Mouse (Mus musculus): ENCODE data around the gene Thap7. TPM values are rescaled to one million over a fixed set of nuclear protein-coding genes. Genes with fewer than 3 reads are reported as not detected.

Gene Thap7
- total RNA-seq, 2 experiments from 2014 or later = 15.3 to 17.1 TPM

- DNase-seq (ENCODE audit: low spot score) = no peak
Observed at GRCm38 (mm10) chr16:17489469-17490111, 41.3 kb downstream of the Thap7 start, which contains the start of gene Aifm3. Gene Aifm3, plus strand, starts transcription at chr16:17489611.

- no peak for DNase-seq (ENCODE audit: low spot score)
Observed at GRCm38 (mm10) chr16:17488478-17489468, 42.2 kb downstream of the Thap7 start.

- DNase-seq (ENCODE audit: low spot score) = no peak
Observed at GRCm38 (mm10) chr16:17486505-17486904, 44.4 kb downstream of the Thap7 start.

- DNase-seq (ENCODE audit: low spot score) = no peak
Observed at GRCm38 (mm10) chr16:17481465-17481864, 49.5 kb downstream of the Thap7 start.

GRCm38 (mm10) chr16:17478331-17478943, 52.5 kb downstream of the Thap7 start:
- DNase-seq (ENCODE audit: low spot score) = no peak

Other genes starting within 250 kb of the Thap7 start
- under 1 TPM in 1 of 2 experiments, not detected in 1; 0.31 TPM for gene Serpind1, start 199.8 kb downstream of the Thap7 start, total RNA-seq (2021)
- gene Snap29, start 125.2 kb downstream of the Thap7 start, total RNA-seq (2021) = 10 to 100 TPM; 17.7 to 19.1 TPM
- gene Pi4ka, start 124.8 kb downstream of the Thap7 start, total RNA-seq (2021) = 10 to 100 TPM; 21.3 to 27.7 TPM
- 10 to 100 TPM; 23.4 to 30.2 TPM for gene Crkl, start 79.1 kb downstream of the Thap7 start, total RNA-seq (2021)
- gene Aifm3, start 41.5 kb downstream of the Thap7 start, total RNA-seq (2021) = under 1 TPM in 1 of 2 experiments, not detected in 1; 0.43 TPM
- 10 to 100 TPM; 17.1 to 18.9 TPM for gene Lztr1, start 22.4 kb downstream of the Thap7 start, total RNA-seq (2021)
- 1 to 10 TPM; 1.7 to 2.4 TPM for gene Lrrc74b, start 30.1 kb upstream of the Thap7 start, total RNA-seq (2021)
- 10 to 100 TPM in 1 of 2 experiments, 1 to 10 TPM in 1; 8.7 to 11.8 TPM for gene P2rx6, start 30.7 kb upstream of the Thap7 start, total RNA-seq (2021)
- under 1 TPM in 1 of 2 experiments, not detected in 1; 0.39 TPM for gene Slc7a4, start 52.1 kb upstream of the Thap7 start, total RNA-seq (2021)
- 10 to 100 TPM; 10.4 to 14.3 TPM for gene Smpd4, start 88.2 kb upstream of the Thap7 start, total RNA-seq (2021)
- under 1 TPM; 0.33 to 0.48 TPM for gene Ccdc74a, start 115.3 kb upstream of the Thap7 start, total RNA-seq (2021)
- gene Med15, start 201.8 kb upstream of the Thap7 start, total RNA-seq (2021) = 10 to 100 TPM; 17.5 to 20.1 TPM
- gene Klhl22, start 228.5 kb upstream of the Thap7 start, total RNA-seq (2021) = 10 to 100 TPM; 21.8 to 23.4 TPM

Measured in gastrocnemius, adult 18-20 months (tissue).